In the genomic region with DNA sequence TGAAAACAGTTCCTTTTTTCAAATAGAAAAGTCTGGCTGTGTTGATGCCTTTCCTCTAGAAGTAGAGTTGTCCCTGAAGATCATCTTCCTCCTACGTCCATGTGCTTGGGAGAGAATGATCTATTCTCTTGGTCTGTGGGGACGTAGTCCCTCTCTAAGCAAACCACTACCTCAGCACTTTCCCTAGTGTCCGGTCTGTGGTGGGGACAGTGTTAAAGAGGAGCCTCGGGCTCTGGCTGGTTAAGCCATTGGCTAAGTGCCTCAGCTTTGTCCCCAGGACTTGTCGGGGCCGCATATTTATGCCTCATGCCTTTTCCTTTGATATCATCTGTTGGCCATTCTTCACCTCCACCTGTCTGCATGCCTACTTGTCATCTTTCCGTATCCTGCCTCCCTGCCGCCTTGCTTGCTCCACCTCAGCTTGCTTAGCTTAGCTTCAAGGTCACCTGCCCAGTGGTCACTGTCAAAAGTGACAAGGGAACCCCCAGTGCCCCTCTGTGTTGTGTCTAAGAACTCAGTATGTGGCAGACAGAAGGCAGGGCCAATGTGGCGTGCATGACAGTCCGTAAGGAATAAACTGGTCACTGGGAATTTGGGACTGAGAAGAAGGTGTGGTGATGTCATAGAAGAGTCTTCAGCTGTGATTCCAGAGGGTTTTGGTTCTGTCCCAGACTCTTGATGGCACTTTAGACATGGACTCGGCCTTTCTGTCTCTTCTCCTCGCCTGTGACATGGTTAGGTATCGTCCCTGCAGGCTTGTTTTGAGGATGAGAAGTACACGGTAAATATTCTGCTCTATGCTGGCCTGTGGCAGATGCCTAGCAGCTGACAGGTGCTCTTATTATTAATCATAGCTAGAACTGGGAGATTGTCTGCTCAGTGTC, we compare ENCODE assay signal across 21 mouse cellular contexts. TPM values are rescaled to one million over a fixed set of nuclear protein-coding genes. Genes with fewer than 3 reads are reported as not detected.
DNase-seq lines count a peak whose midpoint lies in the region; ATAC-seq and TF ChIP-seq lines count a peak whose summit lies in the region.
"Had no signal": no experiment of that assay in that cellular context is flagged by ENCODE, and none has a peak within 500 bp of the region (broad histone marks: within the 10 kb centered on the region; RNA-seq: fewer than 3 reads in every experiment).

No protein-coding gene starts in this region.

- no peak for TF ChIP-seq POLR2A in kidney, adult 2 months (IDR thresholded peaks at IDR 0.05; ENCODE audit: low read depth, low read length)

- no peak for DNase-seq in cerebellum, adult 9-11 months
- no peak for DNase-seq in forebrain, embryonic 10.5 days (ENCODE audit: extremely low spot score, low spot score)
- no peak for DNase-seq in kidney, adult 2 months
- DNase-seq in cerebellum, postnatal 25 days: peak; percentile 51 to 57
- no peak for DNase-seq in liver
- DNase-seq: adrenal gland, postnatal 10 days; gastrocnemius, postnatal 25 days; kidney, adult 18-20 months; kidney, postnatal 10 days; lung, adult 18-20 months; lung, postnatal 10 days; midbrain, embryonic 14.5 days had no signal

- no peaks in the 10 kb centered on the region for H3K9me3 ChIP-seq in forebrain, embryonic 16.5 days (ENCODE audit: control insufficient read depth, low read length)
- H3K9me3 ChIP-seq in forebrain, embryonic 10.5 days: no peaks in the 10 kb centered on the region
- no peaks in the 10 kb centered on the region for H3K9me3 ChIP-seq in kidney, embryonic 16.5 days (ENCODE audit: low read length)
- H3K9me3 ChIP-seq: forebrain, embryonic 13.5 days; heart, embryonic 10.5 days; hindbrain, embryonic 13.5 days; limb, embryonic 12.5 days; liver, embryonic 12.5 days had no signal

- no peaks in the 10 kb centered on the region for H3K27me3 ChIP-seq in forebrain, embryonic 16.5 days (replicated peaks; ENCODE audit: control insufficient read depth, insufficient read depth, low read length)
- H3K27me3 ChIP-seq in forebrain, embryonic 10.5 days (ENCODE audit: poor library complexity, severe bottlenecking): peaks cover 8% of the 10 kb centered on the region; the same call in 1 of the 2 replicates
- no peaks in the 10 kb centered on the region for H3K27me3 ChIP-seq in kidney, adult 2 months (replicated peaks; ENCODE audit: control insufficient read depth, insufficient read depth, low read length)
- H3K27me3 ChIP-seq in kidney, embryonic 16.5 days (ENCODE audit: insufficient read depth, low read length): no peaks in the 10 kb centered on the region
- H3K27me3 ChIP-seq: forebrain, embryonic 13.5 days; hindbrain, embryonic 13.5 days; limb, embryonic 12.5 days; liver, embryonic 12.5 days had no signal

- H3K4me1 ChIP-seq in forebrain, embryonic 16.5 days (replicated peaks; ENCODE audit: control insufficient read depth, insufficient read depth, low read length): peaks cover 15% of the 10 kb centered on the region
- peaks cover 10% of the 10 kb centered on the region for H3K4me1 ChIP-seq in forebrain, embryonic 10.5 days
- H3K4me1 ChIP-seq in kidney, adult 2 months (ENCODE audit: control insufficient read depth, insufficient read depth, low read length): peaks cover 51% of the 10 kb centered on the region
- H3K4me1 ChIP-seq in kidney, embryonic 16.5 days (ENCODE audit: insufficient read depth, low read length): 0 out of 2 replicates have a peak, but pooled peaks cover 6% of the 10 kb centered on the region

- H3K27ac ChIP-seq in forebrain, embryonic 16.5 days (ENCODE audit: low read length): no peak overlapping the region
- H3K27ac ChIP-seq in forebrain, embryonic 10.5 days: no peak overlapping the region
- 0 out of 2 replicates have a peak overlapping the region, but pooled peaks have one; percentile 8 for H3K27ac ChIP-seq in kidney, adult 2 months (ENCODE audit: insufficient read depth, low read depth, low read length)
- H3K27ac ChIP-seq in kidney, embryonic 16.5 days (ENCODE audit: low read length): no peak overlapping the region
- H3K27ac ChIP-seq: forebrain, embryonic 13.5 days; heart, embryonic 10.5 days; hindbrain, embryonic 13.5 days; limb, embryonic 12.5 days; liver, embryonic 12.5 days had no signal

- H3K4me3 ChIP-seq in forebrain, embryonic 16.5 days (replicated peaks; ENCODE audit: low read length): no peak overlapping the region
- no peak overlapping the region for H3K4me3 ChIP-seq in forebrain, embryonic 10.5 days
- H3K4me3 ChIP-seq in kidney, adult 2 months (ENCODE audit: insufficient read depth, low read depth, low read length): no peak overlapping the region
- no peak overlapping the region for H3K4me3 ChIP-seq in kidney, embryonic 16.5 days (ENCODE audit: low read length)
- H3K4me3 ChIP-seq: forebrain, embryonic 13.5 days; heart, embryonic 10.5 days; hindbrain, embryonic 13.5 days; limb, embryonic 12.5 days; liver, embryonic 12.5 days had no signal

- H3K4me2 ChIP-seq in forebrain, embryonic 16.5 days (ENCODE audit: low read length): no peak overlapping the region
- H3K4me2 ChIP-seq in kidney, embryonic 16.5 days (replicated peaks; ENCODE audit: low read depth, low read length): no peak overlapping the region
- H3K4me2 ChIP-seq: forebrain, embryonic 13.5 days; hindbrain, embryonic 13.5 days; limb, embryonic 12.5 days; liver, embryonic 12.5 days had no signal

- ATAC-seq in cerebellum, adult (ENCODE audit: insufficient number of reproducible peaks, low FRiP score, low TSS enrichment): 0 out of 2 replicates have a peak, but pooled peaks have one; percentile 5
- ATAC-seq in forebrain, embryonic 16.5 days: peak; percentile 13; the same call in 1 of the 2 replicates
- no peak for ATAC-seq in kidney, embryonic 16.5 days (ENCODE audit: low FRiP score, low TSS enrichment)
- ATAC-seq: activated CD4-positive, CD25-positive, alpha-beta regulatory T cell, adult 4 months; forebrain, embryonic 13.5 days; liver, embryonic 12.5 days had no signal

- H3K36me3 ChIP-seq in forebrain, embryonic 16.5 days (ENCODE audit: control insufficient read depth, insufficient read depth): no peaks in the 10 kb centered on the region
- H3K36me3 ChIP-seq in forebrain, embryonic 10.5 days (replicated peaks): no peaks in the 10 kb centered on the region
- H3K36me3 ChIP-seq in kidney, adult 2 months (ENCODE audit: control insufficient read depth, insufficient read depth, low read length): no peaks in the 10 kb centered on the region
- H3K36me3 ChIP-seq in kidney, embryonic 16.5 days (ENCODE audit: insufficient read depth, low read length): no peaks in the 10 kb centered on the region
- H3K36me3 ChIP-seq: hindbrain, embryonic 13.5 days; limb, embryonic 12.5 days; liver, embryonic 12.5 days had no signal

- H3K9ac ChIP-seq in forebrain, embryonic 16.5 days (replicated peaks; ENCODE audit: low read depth, low read length): no peak overlapping the region
- H3K9ac ChIP-seq in kidney, embryonic 16.5 days (replicated peaks; ENCODE audit: low read length): no peak overlapping the region
- H3K9ac ChIP-seq: forebrain, embryonic 13.5 days; hindbrain, embryonic 13.5 days; limb, embryonic 12.5 days; liver, embryonic 12.5 days had no signal

- WGBS in forebrain, embryonic 16.5 days: 85% methylated on average over 14 of the region's 14 CpGs
- WGBS in forebrain, embryonic 10.5 days: 92% methylated on average over 14 of the region's 14 CpGs
- 59% methylated on average over 14 of the region's 14 CpGs for WGBS in kidney, adult 2 months
- WGBS in kidney, embryonic 16.5 days: 79% methylated on average over 14 of the region's 14 CpGs

- no peak for TF ChIP-seq CTCF in kidney, adult 2 months (conservative IDR thresholded peaks at IDR 0.05; ENCODE audit: insufficient read depth, insufficient read length, low read depth, low read length)

RNA-seq across cellular contexts. Expression of gene Mtmr12, which starts 9.9 kb away (rescaled TPM):
- polyA plus RNA-seq in forebrain, embryonic 16.5 days (2015; fragmentation: Nextera tagmentation; extraction: Ambion mirVana): 10.8 and 12.3 TPM in 2 replicates
- 15.4 and 15.9 TPM in 2 replicates for polyA plus RNA-seq in forebrain, embryonic 10.5 days (2016; fragmentation: Nextera tagmentation; extraction: Ambion mirVana)
- 27.3 and 28.1 TPM in 2 replicates for polyA plus RNA-seq in kidney, adult 2 months (2012; rRNA removed)
- polyA plus RNA-seq in kidney, embryonic 16.5 days (2015; fragmentation: Nextera tagmentation; extraction: Ambion mirVana): 22.5 and 25.0 TPM in 2 replicates

Comparison
In these comparisons a context has a peak if more than half of its experiments do, and no peak if none do; other contexts are left out.
1. DNase-seq: peak in cerebellum, postnatal 25 days (2 of 2); none in cerebellum, adult 9-11 months (single experiment), forebrain, embryonic 10.5 days (single experiment), kidney, adult 2 months (single experiment) and liver (single experiment).